Mouse (Mus musculus) testis, adult 2 months (tissue): ENCODE measurements around the gene Ivl.

Source experiments
- CTCF ChIP-seq: fragments of 200-500 bp; IDR thresholded peaks from 2 replicates; pipeline ENCODE4 v1.5.1; 2012; ENCODE audit warnings: low read depth, mild to moderate bottlenecking, inconsistent platforms, low read length, moderate library complexity; ENCODE audit not compliant: control insufficient read depth, insufficient read depth, insufficient replicate concordance
- POLR2A ChIP-seq: fragments of 200-500 bp; IDR thresholded peaks from 2 replicates; pipeline ENCODE4 v1.6.1; 2012; ENCODE audit warnings: low read depth, mild to moderate bottlenecking, inconsistent platforms, low read length, moderate library complexity; ENCODE audit not compliant: control insufficient read depth

GRCm38 (mm10) chr3:92602169-92602568 is 28.6 kb upstream of the Ivl start:
- no peak for TF ChIP-seq CTCF
- no peak for TF ChIP-seq POLR2A
